Mouse (Mus musculus): ENCODE data around the gene Exog. TPM values are rescaled to one million over a fixed set of nuclear protein-coding genes. Genes with fewer than 3 reads are reported as not detected.

The Exog gene
- total RNA-seq, 1 experiment from 2014 or later: 5.7 TPM

- ATAC-seq (replicated peaks; ENCODE audit: low read depth, poor library complexity, severe bottlenecking): no peak
These were observed 11.2 kb downstream of the Exog start for GRCm38 (mm10) chr9:119455967-119456366.

- ATAC-seq (replicated peaks; ENCODE audit: low read depth, poor library complexity, severe bottlenecking): no peak
These were observed 12.4 kb downstream of the Exog start for GRCm38 (mm10) chr9:119457122-119457521.

DNA sequence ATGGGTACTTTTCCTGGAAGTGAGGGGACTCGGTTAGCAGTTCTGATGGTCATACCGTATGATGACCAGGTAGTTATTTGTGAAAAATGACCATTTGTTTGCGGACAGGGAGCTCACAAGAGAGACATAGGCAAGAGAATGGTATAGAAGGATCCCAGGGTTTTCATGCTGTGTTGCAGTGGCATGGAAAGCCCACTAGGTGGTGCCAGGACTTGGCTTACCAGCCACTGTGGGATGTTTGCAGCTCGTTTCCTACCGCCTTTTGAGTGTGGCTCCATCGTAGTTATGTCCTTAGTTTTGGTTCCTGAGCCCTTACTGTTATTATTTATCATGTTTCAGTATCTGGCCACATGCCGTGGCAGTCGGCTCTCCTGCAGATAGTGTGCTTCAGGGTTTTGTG is 15.7 kb downstream of the Exog start:
- ATAC-seq (replicated peaks; ENCODE audit: low read depth, poor library complexity, severe bottlenecking): peak; percentile 92

GRCm38 (mm10) chr9:119465056-119465455 is 20.3 kb downstream of the Exog start:
- ATAC-seq (replicated peaks; ENCODE audit: low read depth, poor library complexity, severe bottlenecking): no peak

DNA sequence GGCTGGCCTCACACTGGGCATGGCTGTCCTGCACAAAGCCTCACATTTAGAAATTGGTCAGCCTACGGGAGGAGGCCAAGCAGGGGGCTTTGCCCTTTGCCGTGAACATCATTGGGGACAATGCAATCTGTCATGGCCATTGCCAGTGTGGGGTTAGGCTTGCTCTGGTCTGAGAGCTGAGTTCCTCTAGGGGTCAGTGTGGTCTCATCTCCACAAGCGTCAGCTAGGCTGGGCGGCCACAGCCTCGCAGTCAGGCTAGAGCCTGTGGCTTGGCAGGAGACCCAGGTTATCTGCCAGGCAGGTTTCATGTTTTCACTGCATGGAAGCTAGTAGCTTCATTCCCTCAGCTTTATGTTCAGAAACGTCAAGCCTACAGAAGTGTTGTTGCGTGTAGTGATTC is 20.9 kb downstream of the Exog start:
- peak; percentile 88 for ATAC-seq (replicated peaks; ENCODE audit: low read depth, poor library complexity, severe bottlenecking)

DNA sequence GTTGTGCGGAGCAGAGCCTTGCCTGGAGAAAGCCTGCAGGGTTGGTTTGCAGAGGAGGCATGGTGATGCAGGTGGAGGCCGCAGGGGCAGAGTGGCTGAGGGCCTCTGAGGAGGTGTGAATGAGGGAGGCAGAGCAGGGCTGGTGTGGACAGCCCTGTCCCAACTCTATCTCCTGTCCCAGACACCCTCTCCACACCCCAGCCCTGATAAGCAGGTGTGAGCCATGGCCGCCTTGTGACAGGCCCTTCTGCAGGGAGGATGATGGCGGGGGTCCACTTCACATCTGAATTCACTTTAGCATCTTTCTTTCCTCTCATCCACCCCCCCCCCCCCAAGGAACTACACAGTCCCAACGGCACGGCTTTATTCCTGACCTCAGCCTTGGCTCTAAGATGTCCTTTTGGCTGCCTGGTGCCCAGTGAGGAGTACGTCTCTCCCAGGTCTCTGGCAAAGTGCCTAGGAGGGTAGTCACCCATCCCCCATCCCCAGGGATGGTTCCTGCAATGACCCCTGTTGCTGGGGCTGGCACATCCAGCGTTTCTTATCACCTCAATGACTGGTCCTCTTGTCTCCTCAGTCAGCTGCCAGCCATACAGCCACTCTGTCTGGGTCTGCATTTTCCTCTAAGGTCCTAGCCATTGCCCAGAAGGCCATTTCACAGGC is 25.1 kb downstream of the Exog start:
- 0 out of 2 replicates have a peak, but pooled peaks have one; percentile 21 for ATAC-seq (replicated peaks; ENCODE audit: low read depth, poor library complexity, severe bottlenecking)

DNA sequence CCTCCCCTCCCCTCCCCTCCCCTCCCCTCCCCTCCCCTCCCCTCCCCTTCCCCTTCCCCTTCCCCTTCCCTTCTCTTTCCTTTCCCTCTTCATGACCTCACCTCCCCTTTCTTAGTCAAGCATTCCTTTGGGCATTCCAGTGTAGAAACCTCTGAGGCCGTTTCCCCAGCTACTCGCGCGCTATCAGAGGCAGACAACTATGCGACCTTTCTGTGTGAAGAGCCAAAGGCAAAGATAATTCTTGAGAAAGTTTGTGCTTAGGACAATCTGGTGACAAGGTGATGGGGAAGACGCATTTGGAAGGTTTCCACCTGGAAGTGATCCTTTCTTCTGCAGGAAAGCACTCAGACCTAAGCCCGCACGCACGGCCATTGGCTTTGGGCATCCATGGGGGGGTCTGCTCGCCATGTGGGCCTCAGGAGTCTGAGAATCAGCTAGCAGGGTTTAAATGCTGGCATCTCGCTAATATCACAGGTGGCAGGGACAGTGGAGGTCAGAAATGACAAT is 27.7 kb downstream of the Exog start:
- ATAC-seq (replicated peaks; ENCODE audit: low read depth, poor library complexity, severe bottlenecking): no peak

DNA sequence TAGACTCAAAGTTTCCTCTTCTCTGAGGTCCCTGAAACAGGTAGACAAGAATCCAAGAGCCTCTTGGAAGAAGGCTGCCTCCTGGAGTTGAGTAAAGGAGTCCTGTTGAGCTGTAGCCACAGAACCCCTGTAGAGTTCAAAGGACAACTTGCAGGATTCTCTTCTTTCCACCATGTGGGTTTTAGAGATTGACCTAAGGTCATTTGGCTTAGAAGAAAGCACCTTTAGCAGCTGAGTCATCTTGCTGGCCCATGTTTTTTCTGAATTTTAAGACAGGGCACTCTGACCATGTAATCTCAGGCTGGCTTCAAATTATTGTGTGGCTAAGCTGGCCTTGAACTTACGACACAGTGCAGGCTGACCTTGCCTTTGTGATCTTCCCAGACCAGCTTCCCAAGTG is 28.3 kb downstream of the Exog start:
- ATAC-seq (replicated peaks; ENCODE audit: low read depth, poor library complexity, severe bottlenecking): no peak

GRCm38 (mm10) chr9:119473608-119474164 is 28.9 kb downstream of the Exog start:
- no peak for ATAC-seq (replicated peaks; ENCODE audit: low read depth, poor library complexity, severe bottlenecking)

DNA sequence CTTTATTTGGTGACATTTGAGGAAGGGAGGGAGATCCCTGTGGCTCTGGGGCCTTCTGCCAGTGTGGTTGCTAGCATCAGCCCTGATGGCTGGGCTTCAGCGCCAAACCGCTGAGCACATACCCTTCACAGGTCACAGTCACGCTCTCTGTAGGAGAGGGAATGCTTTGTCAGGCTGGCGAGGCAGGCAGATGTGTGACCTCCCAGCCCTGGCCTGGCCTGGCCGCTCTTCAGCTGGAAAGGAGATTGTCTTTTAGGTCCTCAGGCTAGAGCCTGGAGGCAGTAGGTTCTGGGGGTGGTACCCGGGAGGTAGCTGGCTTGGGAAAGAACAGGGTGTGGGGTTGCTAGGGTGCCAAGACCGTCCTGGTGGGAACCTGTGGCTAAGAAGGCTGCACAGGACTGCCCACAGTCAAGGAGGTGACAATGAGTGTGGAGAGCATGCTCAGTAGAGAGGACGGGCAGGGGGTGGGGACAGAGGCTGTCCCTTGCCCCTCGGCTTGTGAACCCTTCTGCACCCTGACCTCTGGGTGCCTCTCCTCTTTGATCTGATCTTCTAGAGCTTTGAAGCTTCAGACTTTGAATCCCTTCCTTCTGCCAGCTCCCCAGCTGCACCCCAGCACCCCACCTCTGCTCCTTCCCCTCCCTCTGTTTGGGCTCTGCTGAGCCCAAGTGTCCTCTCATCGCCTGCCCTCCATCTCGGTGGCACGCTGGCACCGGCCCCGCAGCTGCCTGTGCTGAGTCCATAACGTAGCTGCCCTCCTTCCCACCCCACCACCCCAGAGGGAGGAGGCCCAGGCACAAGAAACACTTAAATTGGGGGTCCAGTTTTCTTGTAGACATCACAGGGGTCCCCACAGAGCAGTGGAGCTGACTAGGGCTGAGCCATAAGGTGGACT is 30.2 kb downstream of the Exog start:
- ATAC-seq (replicated peaks; ENCODE audit: low read depth, poor library complexity, severe bottlenecking): no peak

DNA sequence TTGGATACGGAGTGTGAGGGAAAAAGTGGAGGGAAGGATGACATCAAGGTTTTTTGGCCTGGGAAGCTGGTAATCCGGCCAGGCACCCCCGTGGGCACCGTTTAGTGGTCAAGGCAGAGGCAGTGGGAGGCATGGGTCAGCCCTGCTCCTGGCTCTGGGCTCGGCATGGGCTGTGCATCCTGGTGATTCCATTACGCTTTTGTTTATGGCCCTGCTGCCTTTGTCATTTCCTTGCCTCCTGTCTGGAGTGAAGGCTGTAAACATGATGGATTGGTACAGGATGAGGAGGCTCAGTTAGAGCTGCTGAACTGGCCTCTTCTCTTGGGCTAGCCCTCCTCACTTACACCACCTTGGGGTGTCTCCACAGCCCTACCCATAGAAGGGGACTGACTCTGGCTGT is 33.0 kb downstream of the Exog start:
- no peak for ATAC-seq (replicated peaks; ENCODE audit: low read depth, poor library complexity, severe bottlenecking)

GRCm38 (mm10) chr9:119478345-119478744 is 33.6 kb downstream of the Exog start:
- ATAC-seq (replicated peaks; ENCODE audit: low read depth, poor library complexity, severe bottlenecking): no peak

DNA sequence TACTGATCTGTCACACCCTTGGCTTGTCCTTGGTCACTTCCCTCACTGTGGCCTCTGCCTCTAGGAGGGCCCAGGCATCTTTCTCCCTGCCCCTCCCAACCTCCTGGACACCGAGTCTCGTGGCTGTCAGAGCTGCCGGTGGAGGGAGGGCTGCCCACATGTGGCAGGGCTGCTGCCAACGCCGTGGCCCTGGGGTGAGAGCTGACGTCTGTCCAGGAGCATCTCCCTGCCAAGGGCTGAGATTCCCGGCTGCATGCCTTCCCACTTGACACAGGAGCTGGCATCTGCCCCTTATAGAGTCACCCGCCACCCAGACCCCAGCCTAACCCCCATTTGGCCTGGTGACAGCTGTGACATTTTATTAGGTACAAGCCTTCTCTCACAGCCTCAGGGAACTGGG is 34.6 kb downstream of the Exog start:
- ATAC-seq (replicated peaks; ENCODE audit: low read depth, poor library complexity, severe bottlenecking): no peak

DNA sequence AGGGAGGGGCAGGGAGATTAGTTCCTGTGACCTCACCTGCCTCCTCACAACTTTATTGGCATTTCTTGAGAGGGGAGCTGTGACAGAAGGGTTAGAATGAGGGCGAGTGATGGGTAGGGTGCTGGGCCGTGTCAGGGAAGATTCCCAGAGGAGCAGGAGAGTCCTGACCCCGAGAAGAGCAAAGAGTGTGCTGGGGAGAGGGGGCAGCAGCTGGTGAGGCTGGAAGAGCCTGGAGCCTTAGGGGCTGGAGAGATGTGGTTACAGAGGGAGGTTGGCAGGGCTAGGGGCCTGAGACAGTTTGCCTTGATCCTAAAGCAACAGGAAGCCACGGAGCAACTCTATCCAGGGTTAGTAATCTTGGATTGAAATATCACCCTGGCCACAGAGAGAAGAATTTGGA is 36.9 kb downstream of the Exog start:
- ATAC-seq (replicated peaks; ENCODE audit: low read depth, poor library complexity, severe bottlenecking): no peak

DNA sequence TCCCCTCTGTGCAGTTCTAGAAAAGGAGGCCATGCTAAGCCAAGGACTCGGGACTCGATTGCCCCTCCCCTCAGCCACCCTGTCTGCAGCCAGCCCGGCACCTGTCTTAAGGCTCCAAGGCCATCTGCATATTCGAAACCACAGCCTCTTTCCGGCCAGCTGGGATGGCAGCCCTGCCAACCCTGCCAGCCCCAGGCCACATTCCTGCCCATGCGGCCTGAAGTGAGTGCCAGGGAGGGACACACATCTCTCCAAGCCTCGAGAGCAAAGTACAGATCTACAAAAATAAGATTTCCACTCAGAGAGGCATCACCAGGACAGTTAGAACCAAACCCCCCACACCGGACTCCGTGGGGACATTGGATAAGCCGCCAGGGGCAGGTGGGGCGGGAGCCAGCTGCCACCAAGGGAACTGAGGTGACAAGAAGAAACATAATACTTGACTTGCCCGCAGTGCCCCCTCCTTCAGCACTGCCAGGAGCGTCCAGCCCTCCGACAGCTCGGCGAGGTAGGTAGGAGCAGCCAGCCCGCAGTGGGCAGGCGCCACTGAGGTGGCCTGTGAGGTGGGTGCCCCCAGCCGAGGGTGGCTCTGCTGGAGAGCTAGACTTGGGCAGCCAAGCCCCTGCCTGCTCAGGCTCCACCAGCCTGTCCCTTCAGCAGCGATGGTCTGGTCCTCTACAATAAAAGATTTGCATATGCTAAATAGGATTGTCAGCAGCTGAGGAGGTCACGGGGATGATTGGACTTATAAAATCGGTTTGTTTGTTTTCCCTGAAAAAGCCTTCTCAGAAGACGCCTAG is 39.0 kb downstream of the Exog start:
- ATAC-seq (replicated peaks; ENCODE audit: low read depth, poor library complexity, severe bottlenecking): peak; percentile 25; the same call in 1 of the 2 replicates

- ATAC-seq (replicated peaks; ENCODE audit: low read depth, poor library complexity, severe bottlenecking): no peak
These were observed 39.7 kb downstream of the Exog start for GRCm38 (mm10) chr9:119484420-119484819.

DNA sequence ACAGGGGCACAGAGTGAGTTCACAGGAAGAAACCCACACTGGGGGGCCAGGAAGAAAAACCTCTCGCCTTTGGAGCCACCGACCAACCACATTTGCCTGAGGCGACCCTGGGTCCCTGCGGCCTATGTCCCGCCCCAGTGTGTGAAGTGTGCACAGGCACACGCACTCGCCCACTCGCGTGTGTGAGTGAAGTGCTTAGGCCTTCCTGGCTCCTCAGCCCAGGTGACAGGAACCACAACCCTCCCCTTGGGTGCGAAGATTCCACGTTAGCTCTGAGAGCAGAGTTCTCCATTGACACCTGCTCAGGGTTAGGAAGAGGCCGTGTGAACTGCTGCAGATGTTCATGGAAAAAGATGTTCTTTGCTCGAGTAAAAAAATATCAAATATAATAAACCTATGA is 40.1 kb downstream of the Exog start:
- no peak for ATAC-seq (replicated peaks; ENCODE audit: low read depth, poor library complexity, severe bottlenecking)

- ATAC-seq (replicated peaks; ENCODE audit: low read depth, poor library complexity, severe bottlenecking): no peak
These were observed 51.6 kb downstream of the Exog start for GRCm38 (mm10) chr9:119496354-119496753.

- ATAC-seq (replicated peaks; ENCODE audit: low read depth, poor library complexity, severe bottlenecking): no peak
These were observed 52.2 kb downstream of the Exog start for GRCm38 (mm10) chr9:119496960-119497359.

DNA sequence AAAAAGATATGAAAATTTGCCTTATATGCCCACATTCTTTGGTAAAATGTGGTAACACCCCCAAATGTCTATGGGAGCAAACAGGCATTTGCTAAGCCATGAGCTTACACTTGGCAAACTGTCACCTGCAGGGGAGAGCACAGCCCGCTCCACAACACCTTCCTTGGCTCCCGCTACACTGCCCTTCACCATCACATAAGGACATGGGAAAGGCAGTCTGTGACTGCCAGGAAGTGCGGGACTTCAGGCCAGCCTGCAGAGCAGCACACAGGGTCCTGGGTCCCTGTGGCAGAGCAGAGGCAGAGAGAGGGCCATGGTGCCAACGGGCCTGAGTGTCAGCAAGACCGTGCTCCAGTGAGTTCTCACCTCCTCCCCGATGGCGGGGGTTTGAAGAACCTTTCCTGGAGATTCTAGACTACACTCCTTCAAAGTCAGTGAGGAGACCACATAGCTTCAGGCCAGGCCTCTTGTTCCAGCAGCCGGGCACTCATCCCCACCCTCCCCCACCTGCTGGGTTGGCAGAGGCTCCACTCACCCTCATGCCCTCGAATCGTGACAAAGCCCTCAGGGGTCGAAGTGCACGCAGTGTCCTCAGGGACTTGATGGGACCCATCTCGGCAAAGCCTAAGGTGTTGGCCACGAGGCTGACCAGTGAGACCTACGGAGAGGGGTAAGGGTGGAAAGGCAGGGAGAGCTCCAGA is 53.0 kb downstream of the Exog start:
- ATAC-seq (replicated peaks; ENCODE audit: low read depth, poor library complexity, severe bottlenecking): no peak

All from common myeloid progenitor, adult 5-6 weeks (primary cell).